Mouse (Mus musculus): Measurements from ENCODE around the gene Tsga8. TPM values are rescaled to one million over a fixed set of nuclear protein-coding genes. Genes with fewer than 3 reads are reported as not detected.

Tsga8 gene
- not detected for total RNA-seq (2021)

DNA sequence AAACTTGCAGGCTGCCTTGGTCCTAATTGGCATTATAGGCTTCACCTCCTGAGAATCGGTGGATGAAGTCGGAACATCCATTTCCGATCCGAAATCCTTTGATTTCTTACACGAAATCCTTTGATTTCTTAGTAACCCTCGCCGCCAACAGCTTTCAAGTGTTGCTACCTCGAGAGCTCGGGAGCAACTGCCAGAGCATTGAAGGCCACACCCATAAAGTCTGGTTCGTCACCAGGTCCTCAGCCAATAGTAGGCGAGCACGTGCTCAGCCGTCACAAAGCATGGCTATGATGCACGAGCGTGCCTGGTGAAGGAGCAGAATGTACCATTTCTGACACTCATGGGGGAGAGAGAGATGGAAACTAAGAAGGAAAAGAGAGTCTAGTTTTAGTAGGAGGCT, at the start of gene Tsga8:
Gene Tsga8 (minus strand): TSS at position 327 of the 400 bp plus-strand sequence.
- DNase-seq: no peak
